Comparison of ENCODE assay signal across 17 mouse cellular contexts in the genomic region with DNA sequence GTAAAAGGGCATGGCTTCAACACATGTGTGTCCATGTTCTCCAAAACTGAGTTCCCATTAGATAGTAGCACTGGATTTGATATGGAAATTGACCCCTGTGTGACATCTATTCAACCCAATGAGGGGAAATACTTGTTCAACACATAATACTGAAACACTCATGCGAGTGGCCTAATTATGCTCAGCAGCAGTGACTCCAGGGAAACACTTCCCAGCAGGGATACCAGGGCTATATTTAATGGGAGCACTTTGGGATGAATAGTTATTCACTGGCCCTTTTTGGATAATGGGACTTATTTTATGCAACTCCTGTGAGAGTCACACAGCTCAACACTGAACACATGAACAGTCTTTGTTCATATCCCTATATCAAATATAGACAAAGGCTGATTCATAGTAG.
"Had no signal": no experiment of that assay in that cellular context is flagged by ENCODE, and none has a peak within 500 bp of the region (broad histone marks: within the 10 kb centered on the region; RNA-seq: fewer than 3 reads in every experiment).

No protein-coding gene starts in this region.

- ATAC-seq: liver, postnatal 0 days; lung, postnatal 0 days had no signal

- H3K9ac ChIP-seq: liver, postnatal 0 days; lung, embryonic 15.5 days; neural tube, embryonic 12.5 days; stomach, embryonic 15.5 days had no signal

- H3K27me3 ChIP-seq: lung, embryonic 15.5 days; megakaryocyte, embryonic 14.5 days; neural tube, embryonic 12.5 days; stomach, embryonic 15.5 days had no signal

- H3K36me3 ChIP-seq: lung, embryonic 15.5 days; neural tube, embryonic 12.5 days; stomach, embryonic 15.5 days had no signal

- H3K4me3 ChIP-seq: lung, embryonic 15.5 days; megakaryocyte, embryonic 14.5 days; neural tube, embryonic 12.5 days; stomach, embryonic 15.5 days had no signal

- H3K4me1 ChIP-seq: lung, embryonic 15.5 days; megakaryocyte, embryonic 14.5 days; neural tube, embryonic 12.5 days; stomach, embryonic 15.5 days had no signal

- H3K9me3 ChIP-seq: lung, embryonic 15.5 days; neural tube, embryonic 12.5 days; stomach, embryonic 15.5 days had no signal

- DNase-seq: liver, postnatal 0 days; lung, adult 2 months; lung, postnatal 14 days; lung, postnatal 36 days; midbrain, embryonic 14.5 days; right cerebral cortex, postnatal 14 days; thymus, adult 2 months; thymus, postnatal 25 days; thymus, postnatal 4 days had no signal

- H3K4me2 ChIP-seq: lung, embryonic 15.5 days; midbrain, embryonic 11.5 days; neural tube, embryonic 12.5 days; stomach, embryonic 15.5 days had no signal

- H3K27ac ChIP-seq: lung, embryonic 15.5 days; macrophage; neural tube, embryonic 12.5 days; stomach, embryonic 15.5 days; stomach, postnatal 0 days had no signal
